Mouse (Mus musculus) bone marrow macrophage, adult 2 months (primary cell): Measurements from ENCODE around the gene Cphx3.
"Not testable (repeated sequence)": the region's sequence is repeated elsewhere in the genome, so short reads cannot be mapped to it uniquely, and the experiment has no call there.

ENCODE experiments used
- CTCF ChIP-seq: IDR thresholded peaks from 2 replicates; pipeline ENCODE4 v1.5.1; 2012; ENCODE audit warnings: low read depth, mild to moderate bottlenecking, low read length, moderate library complexity
- POLR2A ChIP-seq: IDR thresholded peaks from 2 replicates; pipeline ENCODE4 v1.6.1; 2012; ENCODE audit warnings: mild to moderate bottlenecking, low read depth, low read length, borderline replicate concordance

DNA sequence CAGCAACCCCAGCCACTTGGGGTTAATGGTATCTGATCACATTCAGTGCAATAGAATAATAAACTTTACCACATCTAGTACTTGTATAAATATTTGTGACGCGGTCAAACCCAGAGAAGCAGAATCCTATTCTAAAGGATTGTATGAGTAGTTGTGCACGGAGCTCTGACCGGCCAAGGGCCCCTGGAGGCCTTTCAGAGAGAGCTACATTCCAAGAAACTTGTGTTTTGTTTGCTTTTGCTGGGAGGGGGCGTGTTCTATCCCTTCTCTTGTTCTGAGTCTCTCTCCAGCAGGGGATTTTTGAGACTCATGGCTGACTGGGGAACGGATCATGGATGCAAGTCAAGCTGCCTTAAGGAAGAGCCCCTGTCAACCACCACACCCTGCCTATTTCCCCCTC lies 46.7 kb upstream of the Cphx3 start:
- TF ChIP-seq CTCF, POLR2A: not testable (repeated sequence)
